Mouse (Mus musculus) cortical plate, adult 2 months (tissue): Measurements from ENCODE around the gene Utp4.

ENCODE experiments used
- CTCF ChIP-seq: fragments of 200-500 bp; IDR thresholded peaks from 2 replicates; pipeline ENCODE4 v1.5.1; 2011; ENCODE audit warnings: mild to moderate bottlenecking, control low read depth, low read length; ENCODE audit not compliant: insufficient read depth; ENCODE audit errors: extremely low read depth
- POLR2A ChIP-seq: fragments of 200-500 bp; IDR thresholded peaks from 2 replicates; pipeline ENCODE4 v1.6.1; 2011; ENCODE audit warnings: mild to moderate bottlenecking, low read length, control low read depth; ENCODE audit not compliant: insufficient read depth; ENCODE audit errors: extremely low read depth

DNA sequence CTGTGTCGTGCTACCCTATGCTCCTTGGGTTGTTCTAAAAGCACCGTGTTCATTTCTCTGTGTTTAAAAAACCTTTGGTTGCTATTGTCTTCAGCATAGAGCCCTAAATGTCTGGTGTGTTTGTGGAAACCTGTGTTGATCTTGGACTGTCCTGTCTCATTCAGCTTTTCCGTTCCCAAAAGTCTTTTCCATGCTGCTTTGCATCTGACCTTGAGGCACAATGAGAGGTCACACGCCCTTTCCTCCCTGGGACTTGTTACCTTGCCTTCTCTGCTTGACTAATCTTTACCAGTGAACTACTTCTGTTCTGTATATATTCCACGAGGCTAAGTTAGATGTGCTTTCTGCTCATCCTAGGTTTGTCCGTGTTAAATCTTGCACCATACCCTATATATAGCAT, 14.0 kb downstream of the Utp4 start:
- TF ChIP-seq CTCF (no peak), POLR2A (no peak)
